Mouse (Mus musculus) right cerebral cortex, postnatal 36 days (tissue): Measurements from ENCODE around the gene Erc2.
A peak's percentile ranks its signal among the peaks of the same experiment; 100 is the strongest.
"Not testable (repeated sequence)": the region's sequence is repeated elsewhere in the genome, so short reads cannot be mapped to it uniquely, and the experiment has no call there.

Experiments used
- DNase-seq, 2 experiments: peaks; one replicate each; pipeline ENCODE4 v3.0.0; 2022; ENCODE audit warnings: low spot score in 2 of 2, mixed read lengths in 1 of 2

Erc2 gene

DNA sequence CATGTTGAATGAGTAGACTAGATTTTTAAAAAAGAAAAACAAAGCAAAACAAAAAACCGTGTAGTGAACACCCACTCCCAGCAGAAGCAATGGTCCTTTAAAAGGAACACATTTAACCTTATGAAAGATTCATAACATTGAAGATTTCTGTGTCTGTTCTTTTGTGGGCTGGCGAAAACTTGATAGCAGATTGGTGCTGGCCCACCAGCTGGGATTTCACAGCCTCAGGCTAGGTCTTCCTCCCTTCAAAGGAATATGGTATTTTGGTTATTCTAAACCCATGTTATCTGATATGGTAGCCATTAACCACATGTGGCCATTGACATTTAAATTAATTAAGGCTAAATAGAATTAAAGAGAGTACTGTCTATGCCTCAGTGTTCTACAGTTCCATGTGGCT is 205.9 kb downstream of the Erc2 start:
- no peak for DNase-seq

DNA sequence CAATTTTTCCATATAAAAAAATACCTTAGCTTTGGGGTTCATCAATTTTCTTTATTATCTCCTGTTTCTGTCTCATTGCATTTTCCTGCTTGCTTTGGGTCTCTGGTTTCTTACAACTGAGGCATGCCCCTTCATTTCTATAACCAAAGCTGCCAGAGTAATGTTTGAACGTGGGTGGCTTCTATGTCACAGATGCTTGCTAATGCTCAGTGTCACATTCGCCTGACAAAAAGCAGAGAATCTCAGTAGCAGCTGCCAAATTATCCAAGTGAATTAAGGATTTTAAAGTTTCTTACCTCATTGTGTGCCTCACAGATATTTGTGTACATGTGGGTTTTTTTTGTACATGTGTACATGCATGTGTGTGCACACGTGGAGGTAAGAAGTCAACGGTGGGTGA is 210.0 kb downstream of the Erc2 start:
- no peak for DNase-seq

DNA sequence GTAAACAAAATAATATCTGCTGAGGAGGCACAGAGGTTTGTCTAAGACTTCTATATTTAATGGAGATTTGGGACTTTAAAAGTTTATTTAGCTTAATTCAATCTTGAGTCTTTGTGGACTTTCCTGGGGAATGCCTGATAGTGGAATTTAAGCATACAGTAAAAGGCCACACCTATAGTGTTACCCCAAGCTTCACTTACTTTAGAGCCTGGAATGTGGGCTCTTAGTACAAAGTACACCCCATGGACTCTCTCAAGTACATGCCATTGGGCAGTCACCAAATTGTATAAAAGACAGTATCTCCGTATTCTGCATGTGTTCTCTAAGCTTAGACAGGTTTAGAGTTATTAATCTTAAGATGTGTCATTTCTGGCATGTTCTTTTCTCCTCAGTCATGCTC is 213.1 kb downstream of the Erc2 start:
- DNase-seq: no peak

DNA sequence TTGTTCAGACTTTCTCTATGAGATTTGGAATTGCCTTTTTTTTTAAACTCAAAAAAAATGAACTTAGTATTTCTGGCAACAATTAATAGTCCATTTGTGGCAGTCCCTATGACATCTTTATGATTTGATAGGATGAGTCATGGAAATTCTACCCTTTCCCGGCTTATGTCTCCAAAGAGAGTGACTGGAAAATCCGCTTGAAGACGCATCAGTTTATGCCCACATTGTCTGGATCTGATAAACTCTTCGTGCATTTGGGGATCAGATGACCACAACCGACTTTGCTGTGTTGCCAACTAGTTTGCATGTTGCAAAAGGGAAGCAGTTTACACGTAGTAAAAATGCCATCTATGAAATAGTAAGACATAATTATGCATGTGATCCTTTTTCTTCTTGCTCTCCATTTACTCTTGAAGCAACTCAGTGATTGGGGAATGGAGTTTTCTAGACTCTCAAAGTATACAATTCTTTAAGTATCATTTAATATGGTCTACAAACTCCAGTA is 215.4 kb downstream of the Erc2 start:
- no peak for DNase-seq

DNA sequence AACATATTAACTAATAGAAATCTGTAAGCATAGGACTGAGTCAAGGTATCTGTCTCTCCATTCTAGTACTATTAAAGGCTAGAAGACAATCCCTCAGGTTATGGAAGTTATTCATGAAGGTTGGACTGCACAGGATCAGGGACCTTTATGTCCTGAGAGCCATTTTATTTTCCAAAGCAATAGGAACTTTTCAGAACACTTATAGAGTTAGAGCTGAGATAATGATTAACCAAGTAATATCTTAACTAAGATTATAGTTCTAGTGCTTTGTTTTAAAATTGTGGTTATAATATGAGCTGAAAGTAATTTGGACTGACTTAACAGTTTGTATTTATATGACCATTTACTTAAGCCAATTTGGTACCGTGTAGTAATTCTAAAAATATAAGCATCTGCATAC is 217.9 kb downstream of the Erc2 start:
- no peak for DNase-seq

DNA sequence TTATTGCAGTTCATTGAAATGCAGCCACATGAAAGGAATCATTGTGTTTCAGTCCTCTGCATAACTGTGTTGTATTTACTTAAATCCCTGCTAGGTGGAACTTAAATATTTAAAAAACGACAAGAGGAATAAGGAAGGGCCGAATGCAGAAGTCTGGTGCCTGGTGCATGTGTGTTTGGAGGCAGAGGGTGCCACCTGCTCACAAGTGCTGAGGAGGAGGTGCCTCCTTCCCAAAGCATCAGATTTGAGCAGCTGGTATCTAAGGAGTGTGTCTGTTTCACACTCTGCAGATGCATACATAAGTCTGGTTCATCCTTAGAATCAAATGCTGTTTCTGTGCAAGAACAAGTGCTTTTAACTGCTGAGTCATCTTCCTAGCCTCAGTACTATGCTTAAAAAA is 224.6 kb downstream of the Erc2 start:
- DNase-seq: peak; percentile 65 to 75

DNA sequence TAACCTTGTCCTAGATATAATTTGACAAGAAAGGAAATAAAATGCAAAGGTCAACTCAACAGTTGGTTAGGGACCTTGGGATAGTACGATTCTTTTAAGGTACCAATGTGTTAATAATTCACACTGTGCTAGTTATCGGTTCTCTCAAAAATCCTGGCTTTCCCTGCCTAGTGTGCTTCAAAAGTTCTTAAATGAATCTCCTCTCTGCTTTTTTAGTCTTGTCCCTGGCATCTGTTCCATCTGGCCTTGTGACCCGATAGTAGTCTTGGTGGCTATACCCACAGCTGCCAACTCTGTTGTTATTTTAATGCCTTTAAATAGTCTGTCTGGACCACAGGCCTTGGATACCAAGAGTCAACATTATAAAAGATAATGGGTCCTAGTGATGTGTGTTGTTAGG is 225.1 kb downstream of the Erc2 start:
- no peak for DNase-seq

DNA sequence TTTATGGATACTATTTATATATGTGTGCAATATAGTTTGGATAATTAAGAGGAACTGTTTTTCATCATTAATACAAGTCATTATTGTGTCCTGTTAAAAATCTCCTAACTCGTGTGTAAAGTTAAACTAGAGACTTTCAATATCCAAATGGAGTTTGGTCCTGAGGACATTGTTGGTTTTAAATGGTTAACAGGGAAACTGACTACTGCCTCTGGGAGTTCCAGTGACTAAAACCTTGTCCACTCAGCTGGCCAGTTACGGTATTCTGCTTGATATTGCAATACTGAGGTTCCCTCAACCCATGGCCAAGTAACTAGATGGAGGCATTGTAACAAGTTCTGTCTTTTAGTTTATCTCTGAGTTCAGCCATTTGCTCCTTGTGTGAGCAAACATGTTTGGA is 229.0 kb downstream of the Erc2 start:
- DNase-seq: no peak

DNA sequence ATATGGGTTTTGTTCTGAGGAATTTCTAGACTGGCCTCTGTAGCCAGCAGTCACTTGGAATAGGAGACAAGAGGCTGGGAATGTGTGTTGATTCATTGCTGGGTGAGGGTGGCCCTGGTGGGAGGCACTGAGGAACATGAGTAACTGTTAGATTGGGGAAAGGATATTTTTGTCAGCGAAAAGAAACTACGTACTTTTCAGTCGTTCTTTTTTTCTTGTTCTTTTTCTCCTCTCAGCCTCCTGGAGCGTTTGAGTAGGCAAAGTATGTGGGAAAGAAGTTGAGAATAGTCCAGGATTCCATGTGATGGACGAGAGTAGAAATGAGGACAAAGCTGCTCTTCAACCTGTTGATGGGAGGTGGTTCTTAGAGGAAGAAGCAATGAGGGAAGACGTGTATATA is 230.4 kb downstream of the Erc2 start:
- DNase-seq: peak; percentile 51 to 71

DNA sequence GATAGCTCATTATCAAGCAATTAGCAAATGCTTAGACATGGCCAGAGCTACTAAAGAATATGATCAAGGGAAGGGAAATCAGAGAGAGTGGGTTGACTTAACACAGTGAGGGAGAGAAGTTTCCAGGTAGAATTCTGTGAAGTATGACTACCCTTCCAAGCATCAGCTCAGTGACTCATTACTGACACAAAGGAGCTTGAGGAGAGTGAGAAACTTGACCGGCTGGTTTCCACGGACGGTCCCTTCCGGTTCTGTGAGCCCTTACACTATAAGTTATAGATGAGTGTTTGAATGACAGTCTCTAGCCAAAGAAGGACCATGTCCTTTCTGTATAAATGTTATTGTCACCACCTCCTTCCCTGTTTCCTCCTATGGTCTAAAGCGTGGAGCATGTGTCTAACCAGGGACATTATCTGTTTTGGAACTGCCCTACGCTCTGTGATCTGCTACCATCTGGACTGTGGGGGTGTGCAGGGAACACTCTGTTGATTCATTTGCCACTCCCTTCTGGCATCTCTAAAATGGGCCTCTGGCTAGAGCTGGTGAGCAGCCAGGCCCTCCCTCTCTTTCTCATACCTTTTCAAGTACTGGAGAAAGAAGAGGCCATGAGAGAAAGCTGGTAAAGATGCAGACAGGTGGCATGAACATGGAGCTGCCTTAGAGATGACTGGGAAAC is 238.3 kb downstream of the Erc2 start:
- peak; percentile 77 to 85 for DNase-seq

DNA sequence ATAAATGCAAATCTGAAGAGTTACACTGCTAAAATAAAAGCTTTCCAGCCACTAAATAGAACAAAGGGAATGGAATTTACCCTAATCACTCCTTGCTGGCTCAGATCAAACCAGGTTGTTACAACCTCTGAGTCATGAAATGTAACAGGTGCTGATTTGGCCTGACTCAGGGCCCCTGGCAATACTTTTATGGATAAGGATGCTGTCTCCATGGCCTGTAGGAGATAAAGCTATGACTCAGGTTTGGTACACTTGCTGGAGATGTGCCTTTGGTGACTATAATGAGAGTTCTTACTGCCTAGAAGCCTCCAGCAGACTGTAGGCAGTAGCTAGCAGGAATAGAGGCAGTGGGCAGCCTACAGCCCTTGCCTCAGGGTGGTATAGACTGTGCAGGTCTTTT is 240.1 kb downstream of the Erc2 start:
- DNase-seq: no peak

DNA sequence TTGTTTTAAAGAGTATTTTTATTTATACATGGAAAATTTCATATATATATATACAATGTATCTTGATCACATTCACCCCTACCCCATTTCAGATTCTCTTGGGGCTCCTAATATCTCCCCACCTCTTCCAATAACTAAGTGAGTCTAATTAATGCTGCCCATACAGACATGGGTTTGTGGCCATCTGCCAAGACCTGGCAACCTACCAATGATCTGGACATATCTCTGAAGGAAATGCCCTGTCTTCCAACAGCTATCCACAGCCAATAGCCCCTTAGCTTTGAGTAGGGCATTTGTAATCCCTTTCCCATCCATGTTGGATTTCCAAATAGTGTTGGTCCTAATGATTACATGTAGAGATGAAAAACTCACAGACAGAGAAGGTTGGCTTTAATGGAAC is 245.2 kb downstream of the Erc2 start:
- DNase-seq: no peak

DNA sequence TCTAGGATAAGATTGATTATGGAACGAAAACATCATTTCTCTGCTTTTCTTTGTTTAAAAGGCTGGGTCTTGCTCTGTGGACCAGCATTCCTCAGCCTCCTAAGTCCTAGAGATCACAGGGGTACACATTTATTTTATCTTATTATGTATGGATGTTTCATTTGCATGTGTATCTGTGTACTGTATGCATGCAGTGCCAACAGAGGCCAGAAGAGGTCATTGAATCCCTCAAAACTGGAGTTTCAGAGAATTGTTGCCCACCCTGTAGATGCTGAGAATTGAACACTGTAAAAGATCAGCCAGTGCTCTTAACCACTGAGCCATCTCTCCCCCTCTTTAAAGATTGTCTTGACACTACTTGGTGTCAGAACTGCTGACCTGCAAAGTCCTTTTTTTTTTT is 251.4 kb downstream of the Erc2 start:
- DNase-seq: no peak

DNA sequence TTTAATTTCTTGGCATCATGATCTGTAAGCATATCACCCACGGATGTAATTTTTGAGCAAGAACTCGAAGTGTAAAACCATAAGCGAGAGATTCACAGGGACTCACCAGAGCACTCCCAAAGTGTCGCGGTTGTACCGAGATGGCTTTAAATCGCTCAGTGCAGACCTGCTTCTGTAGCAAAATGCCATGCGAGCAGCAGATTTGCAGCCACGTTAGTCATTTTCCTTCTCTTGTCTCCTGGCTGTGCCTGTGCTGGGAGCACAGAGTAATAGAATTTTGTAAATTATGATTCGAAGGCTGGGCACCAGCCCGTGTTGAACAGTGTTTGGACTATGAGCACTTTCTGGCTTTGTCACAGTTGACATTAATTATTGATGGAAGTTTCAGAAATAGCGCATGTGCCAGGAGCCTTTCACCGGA is 253.8 kb downstream of the Erc2 start:
- peak; percentile 54 to 76 for DNase-seq

DNA sequence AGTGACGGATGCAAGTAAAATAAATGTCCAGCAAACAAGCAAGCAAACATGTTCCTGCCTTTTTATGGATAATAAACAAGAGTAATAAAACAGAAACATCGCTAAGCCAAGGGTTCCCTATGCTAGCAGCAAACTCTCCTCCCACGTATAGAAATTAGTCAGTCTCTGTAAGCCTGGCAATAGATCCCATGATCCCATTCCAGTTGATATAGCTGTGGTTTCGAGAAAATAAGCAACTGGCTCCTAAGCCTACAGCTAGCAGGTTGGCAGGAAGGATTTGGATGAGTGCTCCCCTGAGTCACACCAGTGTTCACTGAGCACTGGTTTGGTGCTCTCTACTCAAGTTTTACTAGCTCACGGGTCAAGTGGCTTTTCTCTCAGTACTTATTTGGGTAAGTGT is 259.7 kb downstream of the Erc2 start:
- DNase-seq: no peak

DNA sequence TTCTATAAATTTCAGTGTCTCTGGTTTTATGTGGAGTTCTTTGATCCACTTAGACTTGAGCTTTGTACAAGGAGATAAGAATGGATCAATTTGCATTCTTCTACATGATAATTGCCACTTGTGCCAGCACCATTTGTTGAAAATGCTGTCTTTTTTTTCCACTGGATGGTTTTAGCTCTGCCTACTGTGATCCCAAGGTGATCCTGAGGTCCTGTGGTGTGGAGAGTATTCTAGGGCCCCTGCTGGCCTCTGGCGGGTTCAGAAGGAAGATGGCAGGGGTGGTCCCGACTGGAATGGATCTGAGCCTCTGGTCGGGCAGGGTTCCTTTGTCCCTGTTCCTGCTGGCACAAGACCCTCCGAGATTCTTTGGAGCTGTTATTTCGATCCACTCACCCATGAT is 264.1 kb downstream of the Erc2 start:
- not testable (repeated sequence) for DNase-seq

DNA sequence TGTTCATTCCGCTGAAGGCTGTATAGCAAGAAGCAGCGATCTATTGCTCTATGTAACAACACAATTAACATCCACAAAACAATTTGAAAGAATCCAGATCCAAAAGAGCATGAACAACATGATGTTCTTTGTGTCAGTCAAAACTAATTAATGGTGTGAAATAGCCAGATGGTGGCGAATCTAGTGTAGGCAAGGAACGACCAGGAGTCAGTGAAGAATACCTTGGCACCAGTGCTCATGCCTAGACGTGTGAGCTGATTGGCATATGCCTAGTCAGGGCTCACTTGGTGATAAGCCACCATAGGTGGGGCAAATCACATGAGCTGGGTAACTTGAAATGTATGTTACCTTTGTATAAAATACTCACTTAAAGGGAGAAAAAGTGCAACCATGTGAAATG is 265.3 kb downstream of the Erc2 start:
- no peak for DNase-seq

DNA sequence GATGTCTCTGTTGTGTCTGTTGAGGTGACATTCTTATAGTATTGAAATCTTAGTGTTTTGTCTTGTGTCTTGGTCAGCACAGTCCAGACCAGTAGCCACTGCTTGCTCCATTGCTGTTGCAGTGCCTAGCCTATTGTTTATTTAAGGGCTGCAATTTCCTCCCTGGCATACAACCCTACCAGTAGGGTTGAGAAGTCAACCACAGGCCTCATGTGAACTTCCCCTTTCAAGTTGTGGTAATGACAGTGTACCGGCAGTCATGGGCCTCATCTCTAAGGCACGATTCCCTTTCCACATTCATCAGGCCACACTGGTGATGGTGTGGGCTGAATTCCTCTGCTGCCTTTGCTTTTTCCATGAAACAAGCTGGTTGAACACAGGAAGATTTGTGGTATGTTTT is 267.4 kb downstream of the Erc2 start:
- DNase-seq: no peak

DNA sequence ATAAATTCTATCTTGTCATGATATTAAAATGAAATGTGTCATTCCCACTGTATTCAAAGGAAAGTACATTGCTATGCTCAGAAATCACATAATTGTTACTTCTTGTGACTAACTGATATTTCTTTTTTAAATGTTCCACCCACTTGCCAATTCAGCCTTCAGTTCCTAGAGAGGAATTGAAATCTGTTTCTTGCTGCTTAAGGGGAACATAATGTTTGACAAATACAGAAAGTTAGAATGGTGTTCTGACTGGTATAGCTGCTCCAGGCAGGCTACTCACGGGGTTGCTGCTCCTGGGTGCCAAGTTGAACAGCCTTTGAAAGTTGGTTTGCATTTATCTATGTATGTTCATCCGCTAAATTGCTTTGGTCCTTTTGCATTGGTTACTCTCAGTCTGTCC is 270.2 kb downstream of the Erc2 start:
- DNase-seq: no peak

DNA sequence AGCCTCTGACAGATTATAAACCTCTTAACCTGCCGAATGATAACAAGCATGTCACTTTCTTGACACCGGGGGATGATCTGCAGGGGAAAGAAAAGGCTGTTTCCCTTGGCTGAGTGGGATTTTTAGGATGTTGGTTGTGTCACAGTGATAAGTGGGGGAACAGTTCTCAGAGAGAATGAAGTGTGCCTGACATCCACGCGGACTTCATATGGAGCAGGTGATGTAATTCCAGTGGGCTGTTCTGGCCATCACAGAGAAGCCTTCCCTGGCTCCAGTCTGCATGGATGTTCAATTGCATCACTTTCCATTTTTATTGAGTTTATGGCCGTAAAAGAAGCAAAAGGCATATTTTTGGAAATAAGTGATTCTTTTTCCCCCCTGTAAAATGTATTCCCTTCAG is 279.5 kb downstream of the Erc2 start:
- peak in 1 of 2 experiments; percentile 43 for DNase-seq

DNA sequence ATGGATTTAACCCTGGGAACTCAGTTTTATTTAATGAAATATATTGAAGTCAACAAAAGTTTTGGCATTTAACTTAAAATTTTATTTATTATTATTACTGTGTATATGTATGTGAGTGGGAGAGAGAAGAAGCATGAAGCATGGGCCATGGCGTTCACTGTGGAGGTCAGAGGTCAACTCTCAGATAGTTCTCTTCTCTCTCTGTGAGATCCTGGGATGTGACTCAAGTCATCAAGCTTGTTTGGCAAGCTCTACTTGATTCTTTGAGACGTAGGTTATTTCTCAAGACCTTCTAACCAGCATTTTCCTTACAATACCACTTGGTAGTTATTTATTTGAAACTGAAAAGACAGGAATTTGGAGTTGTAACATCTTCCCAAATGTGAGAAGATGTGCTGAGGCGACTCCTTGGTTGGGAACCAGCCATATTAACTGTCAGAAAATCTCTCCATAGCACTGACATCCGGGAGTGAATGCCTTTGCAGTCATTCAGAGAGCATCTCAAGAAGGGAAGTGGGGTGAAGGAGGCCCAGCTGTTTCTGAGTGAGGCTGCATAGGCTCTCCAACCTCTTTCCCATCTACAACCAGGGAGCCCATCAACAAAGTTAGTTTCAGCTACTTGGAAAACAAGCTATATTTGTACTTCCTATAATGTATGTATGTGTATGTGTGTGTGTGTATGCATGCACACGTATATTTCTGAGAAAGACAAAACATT is 299.6 kb downstream of the Erc2 start:
- no peak for DNase-seq

DNA sequence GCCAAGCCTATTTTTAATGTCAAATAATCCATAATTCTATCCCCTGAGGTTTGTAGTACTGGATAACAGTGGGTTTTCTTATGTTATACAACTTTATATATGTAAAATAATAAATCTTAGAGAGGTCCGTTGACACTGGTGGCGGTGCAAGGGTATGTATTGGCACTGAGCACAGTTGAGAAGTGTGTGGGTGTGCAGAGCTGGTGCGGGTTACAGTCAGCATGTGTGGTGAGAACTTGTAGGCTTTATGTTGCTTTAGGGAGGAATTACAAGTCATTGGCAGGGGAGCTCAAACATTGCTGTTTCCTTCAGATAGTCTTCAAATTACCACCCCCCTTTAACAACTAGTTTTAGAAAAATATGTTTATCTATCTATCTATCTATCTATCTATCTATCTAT is 305.1 kb downstream of the Erc2 start:
- DNase-seq: no peak

DNA sequence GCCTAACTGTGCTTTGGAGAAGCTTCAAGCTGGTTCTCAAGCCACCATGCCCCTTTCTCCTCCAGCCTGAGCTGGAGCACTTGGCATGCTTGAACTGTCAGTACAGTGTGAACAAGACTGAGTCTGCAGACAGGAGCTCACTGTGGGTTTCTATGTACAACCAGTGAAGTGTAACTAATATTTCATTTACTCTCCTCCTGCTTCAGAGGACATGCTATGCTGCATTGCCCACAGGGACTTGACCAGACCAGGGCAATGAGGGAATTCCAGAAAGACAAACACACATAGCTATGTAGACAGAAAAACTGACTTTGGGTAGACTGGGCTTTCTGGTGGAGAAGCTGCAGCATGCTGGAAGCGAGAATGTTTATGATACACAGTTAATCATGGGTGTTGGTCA is 311.3 kb downstream of the Erc2 start:
- DNase-seq: no peak

DNA sequence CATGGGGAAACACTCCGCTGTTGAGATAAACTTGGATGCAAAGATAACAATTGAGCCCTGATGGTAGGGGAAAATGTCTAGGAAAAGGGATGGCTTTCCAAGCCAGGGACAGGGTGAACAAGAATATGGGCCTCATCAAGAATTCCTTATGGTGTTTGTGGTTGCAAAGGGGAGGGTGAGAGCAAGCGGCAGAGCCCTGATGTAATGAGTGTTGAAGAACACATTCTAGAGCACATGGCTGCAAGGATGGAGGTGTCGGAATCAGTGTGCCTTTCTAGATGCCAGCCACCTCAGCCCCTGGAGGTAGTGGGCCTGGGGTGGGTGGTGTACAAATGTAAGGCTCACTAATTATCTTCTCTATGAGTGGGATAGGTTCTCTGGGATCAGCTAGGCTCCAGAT is 313.5 kb downstream of the Erc2 start:
- no peak for DNase-seq
